Mouse (Mus musculus): ENCODE results near the gene Psmc3ip.
A peak's percentile ranks its signal among the peaks of the same experiment; 100 is the strongest.

Gene Psmc3ip

GRCm38 (mm10) chr11:101078121-101078520 is 17.1 kb downstream of the Psmc3ip start, which contains the start of gene Hsd17b1:
TSS of gene Hsd17b1 (plus strand) at chr11:101078411.
- DNase-seq: no peak

GRCm38 (mm10) chr11:101071810-101072428 is 23.3 kb downstream of the Psmc3ip start:
- no peak for DNase-seq

GRCm38 (mm10) chr11:101070987-101071386 is 24.2 kb downstream of the Psmc3ip start:
- DNase-seq: no peak

DNA sequence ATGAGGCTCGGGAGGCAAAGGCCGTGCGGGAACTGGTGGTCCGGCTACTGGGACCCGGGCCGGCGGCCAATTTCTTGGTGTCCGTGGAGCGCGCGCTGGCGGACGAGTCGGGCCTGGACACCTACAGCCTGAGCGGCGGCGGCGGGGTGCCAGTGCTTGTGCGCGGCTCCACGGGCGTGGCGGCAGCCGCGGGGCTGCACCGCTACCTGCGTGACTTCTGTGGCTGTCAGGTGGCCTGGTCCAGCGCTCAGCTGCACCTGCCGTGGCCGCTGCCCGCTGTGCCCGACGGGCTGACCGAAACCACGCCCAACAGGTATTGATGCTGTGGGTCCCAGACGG is 25.1 kb downstream of the Psmc3ip start:
- DNase-seq: no peak

- peak; percentile 97 for DNase-seq
Observed at GRCm38 (mm10) chr11:101069391-101070188, 25.6 kb downstream of the Psmc3ip start, which contains the start of gene Naglu. TSS of gene Naglu (plus strand) at chr11:101070012.

DNA sequence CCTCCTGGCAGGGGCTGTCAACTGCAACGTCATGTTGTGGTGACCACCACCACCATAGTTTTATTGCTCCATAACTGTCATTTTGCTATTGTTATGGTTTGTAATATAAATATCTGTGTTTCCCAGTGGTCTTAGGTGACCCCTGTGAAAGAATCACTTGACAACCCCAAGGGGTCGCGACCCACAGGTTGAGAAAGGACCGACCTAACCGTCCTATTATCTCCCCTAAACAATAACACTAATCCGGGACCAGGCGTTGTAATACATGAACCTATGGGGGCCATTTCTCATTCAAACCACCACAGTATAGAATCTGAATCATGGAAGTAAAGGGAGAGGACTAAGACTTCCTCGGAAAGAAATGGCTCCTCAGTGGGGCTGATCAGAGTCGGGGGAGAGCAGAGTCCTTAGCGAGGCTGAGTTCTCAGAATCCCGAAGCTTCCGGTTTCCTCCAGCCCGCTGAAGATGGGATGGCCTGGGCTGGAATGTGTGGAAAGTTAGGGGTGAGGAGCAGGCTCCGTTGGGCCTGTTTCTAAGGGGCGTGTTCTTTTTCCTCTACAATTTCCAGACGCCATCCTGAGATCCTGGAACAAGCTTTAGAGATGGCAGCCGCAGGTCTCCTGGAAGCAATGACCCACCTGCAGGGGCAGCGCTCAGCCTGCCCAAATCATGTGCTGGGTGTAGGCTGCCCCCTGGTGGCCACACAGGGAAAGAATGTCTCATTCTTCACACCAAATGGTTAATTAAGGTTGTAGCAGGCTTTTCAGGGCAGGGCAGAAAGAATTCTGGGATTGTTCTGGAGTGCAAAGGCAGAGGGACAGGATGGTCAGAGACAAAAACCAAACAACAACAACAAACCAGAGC is 28.5 kb downstream of the Psmc3ip start:
- peak; percentile 86 to 90 for DNase-seq

DNA sequence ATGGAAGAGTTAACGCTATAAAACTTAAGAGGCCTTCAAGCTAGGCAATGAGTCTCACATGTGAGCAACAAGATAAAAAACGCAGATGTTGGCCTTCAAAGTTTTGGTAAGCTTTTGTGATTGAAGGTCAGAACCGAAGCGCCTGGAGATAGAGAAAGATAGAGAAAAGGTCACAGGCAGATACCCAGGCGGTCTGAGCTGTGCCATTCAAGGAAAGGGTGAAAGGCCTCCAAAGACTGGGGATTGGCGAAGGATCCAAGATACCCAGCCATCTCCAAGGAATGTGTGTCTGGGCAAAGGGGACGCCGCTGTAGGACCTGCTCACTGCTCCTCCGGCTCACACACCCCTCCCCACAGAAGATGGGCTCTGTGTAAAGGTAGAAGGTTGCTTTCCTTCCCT is 30.2 kb downstream of the Psmc3ip start:
- no peak for DNase-seq

GRCm38 (mm10) chr11:101064462-101064861 is 30.8 kb downstream of the Psmc3ip start:
- no peak for DNase-seq

- peak; percentile 85 to 93 for DNase-seq
Observed at GRCm38 (mm10) chr11:101063676-101064327, 31.4 kb downstream of the Psmc3ip start.

DNA sequence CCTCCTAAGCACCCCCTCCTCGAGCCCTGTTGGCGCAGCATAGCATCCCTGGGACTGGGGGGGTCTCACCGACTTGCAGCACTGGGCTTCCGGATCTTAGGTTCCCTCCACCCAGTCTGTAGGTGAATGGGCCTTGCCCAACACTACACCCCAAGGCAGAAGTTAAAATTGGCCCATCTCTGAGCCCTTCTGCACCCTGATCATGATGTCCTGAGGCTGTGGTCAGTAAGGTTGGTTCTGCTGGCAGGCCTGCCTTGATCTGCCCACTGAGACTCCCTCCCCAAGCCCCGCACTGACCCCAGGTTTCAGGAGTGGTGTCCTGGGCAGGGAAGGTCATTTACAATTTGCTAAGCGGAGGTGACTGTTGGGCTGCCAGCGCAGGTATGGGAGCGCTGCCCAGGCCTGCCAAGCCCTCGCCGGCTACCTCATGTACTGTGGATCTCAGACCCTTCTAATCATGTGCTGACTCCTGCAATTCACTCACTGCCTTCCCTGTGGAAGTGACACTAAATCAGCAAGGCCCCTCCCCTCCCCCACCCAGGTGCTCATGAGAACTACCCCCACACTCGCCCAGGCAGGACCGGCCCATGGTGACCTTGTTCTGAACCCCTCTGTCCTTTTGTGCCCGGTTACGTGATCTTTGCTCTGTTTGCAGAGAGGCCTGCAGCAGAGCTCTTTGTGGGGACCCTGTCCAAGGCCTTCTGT is 32.1 kb downstream of the Psmc3ip start:
- DNase-seq: no peak

DNA sequence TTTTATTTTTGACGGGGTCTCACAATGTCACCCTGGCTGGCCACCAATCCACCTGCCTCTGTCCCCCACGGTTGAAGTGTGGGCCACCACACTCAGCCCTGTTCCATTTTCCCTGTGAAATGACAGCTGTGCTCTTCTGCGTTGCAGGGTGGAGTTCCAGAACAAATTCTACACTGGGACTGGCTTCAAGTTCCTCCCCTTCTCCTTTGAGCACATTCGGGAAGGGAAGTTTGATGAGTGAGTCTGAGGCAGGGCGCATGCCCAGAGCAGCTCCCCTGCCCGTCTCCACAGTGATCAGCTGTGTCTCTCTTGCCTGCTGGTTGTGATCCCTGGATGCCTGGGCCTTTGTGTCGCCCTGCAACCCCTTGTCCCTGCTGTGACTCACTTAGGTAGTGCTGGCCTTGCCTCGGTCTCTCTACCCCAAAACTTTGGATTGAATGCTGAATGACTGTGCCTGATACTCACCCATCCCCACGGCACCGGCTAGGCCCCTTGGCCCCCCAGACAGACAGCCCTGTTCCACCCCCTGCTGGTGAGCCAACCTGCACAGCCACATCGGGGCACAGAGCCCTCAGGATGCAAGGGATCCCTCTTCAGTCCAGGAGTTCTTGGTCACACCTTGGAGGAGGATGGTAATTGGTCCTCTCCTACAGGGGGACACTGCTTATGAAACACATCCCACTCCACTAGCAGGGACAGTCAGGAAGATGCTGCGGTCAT is 32.9 kb downstream of the Psmc3ip start:
- peak; percentile 48 to 71 for DNase-seq

DNA sequence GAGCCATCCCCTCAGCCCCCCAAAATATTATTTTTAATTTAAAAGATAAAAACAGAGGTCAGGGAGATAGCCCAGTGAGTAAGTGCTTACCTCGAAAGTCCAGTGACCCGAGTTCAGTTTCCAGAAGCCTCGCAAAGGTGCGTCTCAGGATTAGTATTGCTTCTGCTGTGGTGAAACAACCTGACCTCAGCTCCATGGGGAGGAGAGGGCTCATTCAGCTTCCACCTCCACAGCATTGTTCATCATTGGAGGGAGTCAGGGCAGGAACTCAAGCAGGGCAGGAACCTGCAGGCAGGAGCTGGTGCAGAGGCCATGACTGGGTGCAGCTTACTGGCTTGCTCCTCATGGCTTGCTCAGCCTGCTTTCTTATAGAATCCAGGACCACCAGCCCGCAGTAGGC is 34.2 kb downstream of the Psmc3ip start:
- no peak for DNase-seq

DNA sequence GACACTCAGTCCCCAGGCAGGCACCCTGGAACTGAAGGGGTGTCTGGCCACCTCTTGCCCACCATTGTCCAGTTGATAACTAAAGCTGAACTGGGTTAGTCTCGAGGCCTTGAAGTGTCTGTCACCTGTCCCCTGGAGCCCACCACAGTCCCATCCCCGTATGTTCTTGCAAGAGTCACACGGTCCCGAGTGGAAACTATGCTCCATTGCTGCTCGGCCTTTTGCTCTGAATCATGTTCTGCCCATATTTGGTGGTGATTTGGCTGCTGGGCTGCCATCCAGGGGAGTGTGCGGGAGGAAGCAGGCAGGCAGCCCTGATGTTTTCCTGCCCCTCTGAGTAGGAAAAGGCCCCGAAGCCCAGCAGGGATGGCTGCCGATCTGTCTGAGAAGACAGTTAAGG is 35.1 kb downstream of the Psmc3ip start:
- DNase-seq: peak; percentile 81 to 86

GRCm38 (mm10) chr11:101059473-101059872 is 35.8 kb downstream of the Psmc3ip start:
- no peak for DNase-seq

DNA sequence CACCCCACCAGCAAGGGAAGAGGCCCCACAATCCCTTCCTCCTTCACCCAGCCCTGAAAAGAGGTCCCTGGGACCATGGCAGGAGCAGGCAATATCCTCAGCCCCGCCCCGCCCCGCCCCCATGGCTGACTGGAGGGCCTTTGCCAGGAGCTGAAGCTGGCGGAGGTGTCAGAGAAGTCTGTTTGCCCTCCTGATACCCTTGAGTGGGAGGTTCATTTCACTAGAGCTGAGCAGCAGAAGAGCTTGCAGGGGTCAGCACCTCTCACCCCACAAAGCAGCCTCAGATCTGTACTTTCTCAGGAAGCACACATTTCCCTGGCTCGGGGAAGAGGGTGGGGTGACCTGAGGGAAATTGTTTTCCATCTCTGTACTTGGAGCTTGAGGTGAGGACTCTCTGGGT is 36.5 kb downstream of the Psmc3ip start:
- no peak for DNase-seq

DNA sequence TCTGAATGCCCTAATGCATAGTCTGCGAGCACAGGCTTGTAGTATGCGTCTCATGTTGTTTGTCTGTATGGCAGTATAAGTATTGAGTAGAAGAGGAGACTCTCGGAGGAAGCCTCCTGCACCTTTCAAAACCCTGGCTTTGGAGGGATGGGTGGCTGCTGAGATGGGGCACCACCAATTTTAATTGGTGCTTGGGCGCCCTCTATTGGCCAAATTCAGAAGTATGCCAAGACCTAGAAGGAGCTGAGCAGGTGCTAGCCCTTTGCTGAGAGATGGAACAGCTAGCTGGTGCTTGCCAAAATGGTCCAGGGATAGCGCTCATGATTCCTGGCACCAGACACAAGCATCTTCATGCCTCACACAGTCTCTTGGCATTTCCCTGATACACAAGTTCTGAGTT is 37.4 kb downstream of the Psmc3ip start:
- DNase-seq: peak; percentile 80 to 93

GRCm38 (mm10) chr11:101056885-101057284 is 38.4 kb downstream of the Psmc3ip start:
- peak; percentile 75 to 92 for DNase-seq

DNA sequence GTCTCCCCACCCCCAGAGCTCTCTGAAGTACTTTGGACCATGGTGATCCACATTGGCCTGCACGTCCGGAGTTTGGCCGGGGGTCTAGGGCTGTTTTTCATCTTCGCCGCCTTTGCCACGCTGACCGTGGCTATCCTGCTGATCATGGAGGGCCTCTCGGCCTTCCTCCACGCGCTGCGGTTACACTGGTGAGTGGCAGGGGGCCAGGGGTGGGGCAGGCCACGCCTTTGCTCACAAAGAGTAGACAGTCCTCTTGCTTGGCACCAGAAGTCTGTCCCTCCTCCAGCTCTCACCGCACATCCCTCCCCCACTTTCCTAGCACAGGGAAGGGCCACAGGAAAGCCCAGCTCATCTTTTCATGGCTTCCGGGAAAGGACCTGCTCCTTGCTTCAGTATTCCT is 39.8 kb downstream of the Psmc3ip start:
- DNase-seq: peak in 1 of 2 experiments; percentile 61

DNA sequence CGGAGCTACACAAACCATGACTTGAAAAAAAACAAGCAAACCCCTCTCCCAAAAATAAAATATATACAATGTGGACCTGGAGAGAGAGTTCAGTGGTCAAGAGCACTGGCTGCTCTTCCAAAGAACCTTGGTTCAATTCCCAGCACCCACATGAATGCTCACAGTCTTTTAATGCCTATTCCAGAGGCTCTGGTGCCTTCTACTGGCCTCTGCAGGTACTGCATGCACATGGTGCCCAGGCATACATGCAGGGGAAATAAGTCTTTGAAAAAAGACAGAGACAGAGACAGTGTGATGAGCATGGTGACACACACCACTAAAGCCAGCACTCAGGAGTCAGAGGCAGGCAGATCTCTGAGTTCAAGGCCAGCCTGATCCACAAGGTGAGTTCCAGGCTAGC is 41.3 kb downstream of the Psmc3ip start:
- DNase-seq: no peak

DNA sequence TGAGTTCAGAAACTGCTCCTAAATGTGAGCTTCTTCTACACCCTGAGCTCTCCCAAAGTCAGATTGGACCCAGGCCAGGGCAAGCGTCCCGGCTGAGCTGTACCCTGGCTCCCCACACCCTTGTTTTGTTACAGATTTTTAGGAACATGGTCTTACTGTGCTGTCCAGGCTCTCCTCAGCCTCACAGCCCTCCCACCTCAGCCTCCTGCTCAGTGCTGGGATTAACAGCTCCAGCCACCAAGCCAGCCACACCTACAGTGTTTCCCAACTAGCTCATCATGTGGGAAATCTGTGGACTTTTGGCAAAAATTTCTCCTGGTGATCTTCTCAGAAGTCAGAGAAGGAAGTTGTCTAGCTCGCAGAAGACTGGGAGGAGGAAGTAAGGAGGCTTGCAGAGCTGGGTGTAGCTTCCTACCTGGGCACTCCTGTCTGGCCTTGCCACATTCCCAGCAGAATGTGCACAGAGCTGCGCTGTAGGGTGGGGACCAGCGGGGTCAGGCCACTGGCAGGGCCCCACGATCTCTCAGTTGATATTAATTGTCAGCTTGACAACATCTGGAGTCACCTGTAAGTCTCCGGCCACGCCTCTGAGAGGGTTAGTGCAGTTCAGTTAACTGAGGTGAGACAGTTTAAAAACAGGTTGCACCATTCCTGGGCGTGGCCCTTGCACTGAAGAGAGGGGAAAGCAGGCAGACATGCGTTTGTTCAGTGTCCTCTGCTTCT is 42.3 kb downstream of the Psmc3ip start:
- peak in 1 of 2 experiments; percentile 50 for DNase-seq

DNA sequence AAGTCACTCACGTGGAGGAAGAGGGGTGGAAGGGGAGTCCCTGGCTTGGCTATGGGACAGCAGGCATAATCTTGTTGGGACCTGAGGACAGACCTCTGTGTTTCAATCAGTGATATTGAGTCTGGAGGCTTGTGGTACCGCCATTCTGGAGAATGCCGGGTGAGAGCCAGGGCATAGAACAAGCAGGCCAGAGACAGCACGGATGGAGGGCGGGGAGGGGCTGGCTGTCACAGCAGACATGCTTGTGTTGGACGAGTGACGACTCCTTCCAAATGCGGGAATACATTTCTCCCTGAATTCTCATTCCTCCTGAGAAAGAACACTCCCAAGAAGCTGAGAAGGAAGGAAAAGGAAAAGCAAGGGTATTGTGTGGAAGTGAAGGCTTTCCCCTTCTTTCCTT is 43.6 kb downstream of the Psmc3ip start:
- DNase-seq: no peak

All from lung, postnatal 4 days (tissue).